Mouse (Mus musculus) intestine, embryonic 14.5 days (tissue): Measurements from ENCODE around the gene Kif16b. TPM values are rescaled to one million over a fixed set of nuclear protein-coding genes. Genes with fewer than 3 reads are reported as not detected.

Source experiments
- ATAC-seq: fragments of 200-750 bp; cut with Nextera tagmentation; replicated peaks from 2 replicates; pipeline ENCODE4 v1.8.0; 2017; ENCODE audit warnings: low read depth, moderate number of reproducible peaks, moderate TSS enrichment, moderate library complexity; ENCODE audit not compliant: low FRiP score, low TSS enrichment
- DNase-seq: peaks from one replicate; pipeline ENCODE4 v3.0.0-alpha.2; 2018; ENCODE audit warnings: low spot score
- H3K27ac ChIP-seq: fragments of 300-500 bp; sonication (generic); 2 replicates; pipeline ENCODE4 v1.5.1; 2014; ENCODE audit warnings: low read depth, mild to moderate bottlenecking, control low read depth
- H3K27me3 ChIP-seq: fragments of 300-500 bp; sonication (generic); replicated peaks from 2 replicates; pipeline ENCODE4 v1.6.1; 2014; ENCODE audit warnings: low read length, control low read depth; ENCODE audit not compliant: control insufficient read depth, insufficient read depth
- H3K36me3 ChIP-seq: fragments of 300-500 bp; sonication (generic); 2 replicates; pipeline ENCODE4 v1.6.1; 2014; ENCODE audit warnings: low read length, control low read depth; ENCODE audit not compliant: control insufficient read depth, insufficient read depth
- H3K4me1 ChIP-seq: fragments of 300-500 bp; sonication (generic); replicated peaks from 2 replicates; pipeline ENCODE4 v1.6.1; 2014; ENCODE audit warnings: low read length, control low read depth, mixed read lengths; ENCODE audit not compliant: control insufficient read depth, insufficient read depth
- H3K4me2 ChIP-seq: fragments of 300-500 bp; sonication (generic); 2 replicates; pipeline ENCODE4 v1.6.1; 2014; ENCODE audit warnings: low read length
- H3K4me3 ChIP-seq: fragments of 300-500 bp; sonication (generic); 2 replicates; pipeline ENCODE4 v1.5.1; 2014; ENCODE audit warnings: low read depth, low read length, control low read depth, mixed read lengths
- H3K9ac ChIP-seq: fragments of 300-500 bp; sonication (generic); 2 replicates; pipeline ENCODE4 v1.6.1; 2014; ENCODE audit warnings: mild to moderate bottlenecking, low read length
- H3K9me3 ChIP-seq: fragments of 300-500 bp; sonication (generic); 2 replicates; pipeline ENCODE4 v1.6.1; 2016; ENCODE audit warnings: low read length, control low read depth; ENCODE audit not compliant: control insufficient read depth
- WGBS: fragments of 180-500 bp; shearing (Covaris S2); extraction: QIAGEN DNeasy Blood & Tissue Kit; methylation state at CpG from one replicate; pipeline ENCODE4 v1.1.7; 2014; 5-methylcytosine and 5-hydroxymethylcytosine counted together
- polyA plus RNA-seq: library from polyadenylated mRNA; unstranded; fragments of >200 nt; fragmentation: Nextera tagmentation; extraction: Ambion mirVana; gene quantifications from 2 replicates; pipeline ENCODE4 v1.2.1, GENCODE M21; 2014

Kif16b gene
- polyA plus RNA-seq, 1 experiment from 2014 or later, result 12.7 TPM

DNA sequence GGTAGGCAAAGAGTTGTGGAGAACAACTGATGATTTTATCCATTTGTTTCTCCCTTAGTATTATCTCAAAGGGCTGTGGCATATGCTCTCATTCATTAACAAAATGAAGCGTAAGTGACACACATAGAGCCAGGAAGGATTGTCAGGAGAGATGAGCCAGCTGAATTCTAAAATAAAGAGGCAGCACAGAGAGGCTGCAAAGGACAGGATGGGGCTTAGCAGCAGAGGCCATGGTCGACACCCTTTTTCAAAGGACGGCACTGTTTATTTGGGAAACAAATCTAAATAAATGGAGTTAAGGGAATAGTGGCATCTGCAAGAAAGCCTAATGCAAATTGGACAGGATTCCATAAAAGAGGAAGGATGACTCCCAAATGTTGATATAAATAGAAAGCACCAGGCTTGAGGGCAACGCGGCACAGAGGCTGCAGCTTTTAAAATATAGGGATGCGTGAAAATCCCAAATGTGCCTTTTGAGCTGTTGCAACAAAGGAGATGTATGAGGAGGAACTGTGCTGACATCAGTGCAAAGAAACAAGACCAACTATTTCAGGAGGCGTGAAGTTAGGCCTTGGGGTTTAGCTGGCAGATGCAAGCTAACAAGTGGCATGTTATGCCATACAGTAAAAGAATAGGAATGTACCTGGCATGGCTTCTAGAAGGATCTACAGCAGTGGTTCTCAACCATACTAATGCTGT is 265.6 kb downstream of the Kif16b start:
- H3K4me1 ChIP-seq, result no peaks in the 10 kb centered on the region
- no peak overlapping the region for H3K4me2 ChIP-seq
- no peaks in the 10 kb centered on the region for H3K9me3 ChIP-seq
- H3K9ac ChIP-seq, result no peak overlapping the region
- 76% methylated on average over 7 of the region's 7 CpGs for WGBS
- DNase-seq (no peak), ATAC-seq (no peak)
- H3K4me3 ChIP-seq, result no peak overlapping the region
- no peaks in the 10 kb centered on the region for H3K27me3 ChIP-seq
- no peaks in the 10 kb centered on the region for H3K36me3 ChIP-seq
- no peak overlapping the region for H3K27ac ChIP-seq

DNA sequence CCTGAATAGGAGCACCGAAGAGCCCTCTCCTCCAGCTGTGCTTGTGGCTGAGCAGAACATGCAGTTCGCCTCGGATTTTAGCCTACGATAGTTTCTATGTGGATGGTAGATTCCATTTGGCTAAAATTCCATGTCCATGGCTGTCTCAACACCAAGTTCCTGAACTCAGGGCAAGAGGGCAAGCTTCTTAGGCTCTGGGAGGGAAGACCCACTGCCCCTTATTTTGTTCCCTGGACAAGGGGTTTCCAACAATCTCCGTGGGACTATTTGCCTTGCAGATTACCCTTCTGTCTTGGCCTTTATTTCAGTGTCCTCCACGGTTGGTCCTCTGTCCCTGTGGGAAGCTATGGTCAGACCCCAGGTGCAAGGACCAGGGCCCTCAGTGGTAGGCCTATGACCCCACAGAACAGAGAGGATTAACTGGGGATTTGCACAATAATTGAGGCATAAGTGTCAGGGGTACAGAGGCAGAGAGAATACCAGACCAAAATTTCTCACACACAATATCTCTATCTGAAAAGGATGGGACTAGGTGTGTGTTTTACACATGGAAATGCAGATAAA is 267.3 kb downstream of the Kif16b start:
- 81% methylated on average over 6 of the region's 6 CpGs for WGBS
- no peaks in the 10 kb centered on the region; the same call in 1 of the 2 replicates for H3K4me1 ChIP-seq
- H3K36me3 ChIP-seq, result no peaks in the 10 kb centered on the region
- ATAC-seq (no peak), DNase-seq (no peak)
- no peak overlapping the region for H3K27ac ChIP-seq
- H3K9ac ChIP-seq, result no peak overlapping the region
- no peak overlapping the region for H3K4me2 ChIP-seq
- H3K9me3 ChIP-seq, result no peaks in the 10 kb centered on the region
- H3K4me3 ChIP-seq, result no peak overlapping the region
- no peaks in the 10 kb centered on the region for H3K27me3 ChIP-seq

DNA sequence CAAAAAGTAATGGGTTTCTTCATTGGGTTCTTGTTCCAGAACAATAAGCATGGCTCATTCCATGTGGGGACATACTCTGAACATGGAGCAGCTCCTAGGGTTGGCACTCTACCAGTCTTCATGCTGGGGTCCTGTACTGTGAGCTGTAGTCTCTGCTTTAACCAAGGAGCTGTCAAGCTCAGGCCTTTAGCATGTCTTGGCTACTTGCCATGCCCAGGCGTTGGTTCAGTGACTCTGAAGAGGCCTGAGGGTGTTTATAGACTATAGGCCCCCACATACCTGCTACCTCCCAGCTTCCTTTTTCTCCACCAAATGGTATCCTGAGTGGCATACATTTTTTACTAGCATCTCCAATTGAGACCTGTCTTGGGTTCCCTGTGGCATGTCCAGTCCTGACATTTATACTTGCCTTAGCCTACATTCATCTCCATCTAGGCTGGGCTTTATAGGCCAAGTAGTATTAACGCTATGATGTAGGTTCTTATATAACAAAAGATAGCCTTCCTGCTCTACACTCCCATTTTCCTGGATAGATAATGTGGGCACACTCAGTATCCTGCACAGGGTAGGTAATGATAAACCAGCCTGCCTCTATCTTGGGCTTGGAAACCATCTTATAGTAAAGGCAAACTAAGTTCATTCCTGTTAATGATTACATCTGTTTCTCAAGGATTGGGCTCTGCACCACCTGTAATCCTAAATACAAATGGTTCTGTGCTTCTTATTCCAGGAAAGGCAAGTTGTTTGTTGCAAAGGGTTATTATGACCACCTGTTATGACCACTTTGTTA is 271.6 kb downstream of the Kif16b start:
- Histone ChIP-seq H3K4me3 (no peak overlapping the region), H3K4me2 (no peak overlapping the region), H3K9ac (no peak overlapping the region), H3K36me3 (no peaks in the 10 kb centered on the region), H3K27me3 (no peaks in the 10 kb centered on the region), H3K9me3 (no peaks in the 10 kb centered on the region), H3K27ac (no peak overlapping the region), H3K4me1 (no peaks in the 10 kb centered on the region; the same call in 1 of the 2 replicates)
- WGBS, result 76% methylated on average over 2 of the region's 2 CpGs
- DNase-seq (no peak), ATAC-seq (peak; percentile 69; the same call in 1 of the 2 replicates)

DNA sequence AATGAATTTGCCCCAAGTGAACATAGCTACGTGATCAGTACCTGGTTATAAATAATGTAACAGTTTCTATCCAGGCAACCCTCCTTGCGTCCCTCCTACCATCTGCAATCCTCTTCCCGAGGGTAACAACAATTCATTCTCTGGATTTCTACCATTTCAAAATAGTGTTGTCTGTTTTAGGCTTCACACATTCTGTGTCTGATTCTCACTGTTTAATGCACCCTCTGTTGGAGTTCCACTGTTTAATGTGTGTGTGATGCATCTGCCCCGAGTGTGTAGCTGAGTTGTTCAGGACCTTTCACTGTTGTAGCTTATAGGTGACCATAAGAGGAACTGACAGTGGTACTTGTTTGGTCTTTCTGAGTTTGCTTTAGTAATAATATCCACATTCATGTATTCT is 275.6 kb downstream of the Kif16b start:
- H3K4me1 ChIP-seq, result no peaks in the 10 kb centered on the region; the same call in 1 of the 2 replicates
- H3K4me2 ChIP-seq, result no peak overlapping the region
- H3K9ac ChIP-seq, result no peak overlapping the region
- H3K27me3 ChIP-seq, result no peaks in the 10 kb centered on the region
- no peak overlapping the region for H3K27ac ChIP-seq
- 85% methylated on average over 4 of the region's 4 CpGs for WGBS
- H3K9me3 ChIP-seq, result no peaks in the 10 kb centered on the region
- ATAC-seq (no peak), DNase-seq (no peak)
- H3K36me3 ChIP-seq, result no peaks in the 10 kb centered on the region
- no peak overlapping the region for H3K4me3 ChIP-seq

DNA sequence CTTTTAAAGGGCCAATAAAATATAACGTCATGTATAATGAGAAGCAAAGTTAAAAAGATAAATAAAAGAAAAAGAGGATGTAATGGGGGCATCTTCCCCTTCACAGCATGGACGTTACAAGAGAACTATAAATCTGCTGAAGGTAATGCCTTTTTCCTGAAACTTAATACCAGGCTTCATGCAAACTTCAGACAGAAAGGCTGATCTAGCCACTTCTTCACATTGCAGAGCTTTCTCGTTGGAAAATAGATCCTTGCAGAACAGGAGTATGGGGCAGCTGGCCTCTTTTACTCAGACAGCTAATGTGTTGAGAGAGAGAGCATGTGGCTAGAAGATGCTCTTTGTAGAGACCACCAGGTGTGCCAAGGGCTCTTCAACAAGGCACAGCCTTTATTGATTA is 276.2 kb downstream of the Kif16b start:
- H3K27me3 ChIP-seq, result no peaks in the 10 kb centered on the region
- 29% methylated on average over 3 of the region's 3 CpGs for WGBS

DNA sequence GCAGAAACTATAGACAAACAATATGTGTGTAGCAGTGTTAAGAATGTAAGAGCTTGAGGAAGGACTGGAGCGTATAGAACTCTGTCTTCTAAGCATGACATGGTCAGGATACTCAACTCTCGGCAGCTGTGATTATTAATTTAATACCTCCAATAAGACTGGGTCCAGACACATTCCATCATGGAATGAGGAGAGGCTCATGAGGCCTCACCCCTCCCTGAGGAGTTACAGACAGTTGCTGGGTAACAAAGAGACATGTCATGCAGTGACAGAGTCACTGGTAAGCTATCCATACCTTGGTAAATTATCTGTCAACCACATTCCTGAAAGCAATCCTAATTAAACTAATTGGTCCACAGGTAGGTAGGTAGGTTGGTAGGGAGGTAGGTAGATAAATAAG is 277.1 kb downstream of the Kif16b start:
- Histone ChIP-seq H3K27me3 (no peaks in the 10 kb centered on the region), H3K4me1 (no peaks in the 10 kb centered on the region), H3K4me3 (no peak overlapping the region), H3K9me3 (no peaks in the 10 kb centered on the region), H3K9ac (no peak overlapping the region), H3K36me3 (no peaks in the 10 kb centered on the region), H3K27ac (no peak overlapping the region), H3K4me2 (no peak overlapping the region)
- 69% methylated on average over 2 of the region's 2 CpGs for WGBS
- DNase-seq, result no peak
- ATAC-seq, result no peak

More for the DNA sequence above, 276.2 kb downstream of the Kif16b start:
- no peak overlapping the region for H3K4me3 ChIP-seq
- H3K27ac ChIP-seq, result no peak overlapping the region
- H3K9ac ChIP-seq, result no peak overlapping the region
- ATAC-seq, result no peak
- no peak overlapping the region for H3K4me2 ChIP-seq
- no peaks in the 10 kb centered on the region; the same call in 1 of the 2 replicates for H3K4me1 ChIP-seq
- DNase-seq, result no peak
- H3K36me3 ChIP-seq, result no peaks in the 10 kb centered on the region
- no peaks in the 10 kb centered on the region for H3K9me3 ChIP-seq

DNA sequence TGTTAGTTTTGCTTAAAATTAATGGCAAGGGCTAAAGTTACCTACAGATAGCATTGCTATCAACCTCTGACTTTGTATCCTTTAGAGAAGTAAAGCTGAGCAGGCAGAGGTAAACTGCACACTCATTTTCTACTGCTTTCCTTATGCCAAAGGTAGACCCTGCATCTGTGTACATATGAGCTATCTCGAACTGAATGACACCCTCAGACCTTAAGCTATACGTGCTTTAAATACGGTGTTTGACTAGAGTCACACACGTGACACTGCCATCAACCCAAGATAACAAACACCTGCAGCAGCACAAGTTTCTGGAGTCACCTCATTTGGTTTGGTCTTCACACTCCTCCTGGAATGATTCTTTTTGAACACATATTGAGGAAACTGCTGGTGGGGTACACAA is 280.2 kb downstream of the Kif16b start:
- Histone ChIP-seq H3K9me3 (no peaks in the 10 kb centered on the region), H3K9ac (no peak overlapping the region), H3K4me2 (no peak overlapping the region), H3K4me3 (no peak overlapping the region), H3K36me3 (no peaks in the 10 kb centered on the region), H3K27me3 (no peaks in the 10 kb centered on the region), H3K4me1 (no peaks in the 10 kb centered on the region), H3K27ac (no peak overlapping the region)
- 79% methylated on average over 4 of the region's 4 CpGs for WGBS
- DNase-seq, result no peak
- no peak for ATAC-seq

DNA sequence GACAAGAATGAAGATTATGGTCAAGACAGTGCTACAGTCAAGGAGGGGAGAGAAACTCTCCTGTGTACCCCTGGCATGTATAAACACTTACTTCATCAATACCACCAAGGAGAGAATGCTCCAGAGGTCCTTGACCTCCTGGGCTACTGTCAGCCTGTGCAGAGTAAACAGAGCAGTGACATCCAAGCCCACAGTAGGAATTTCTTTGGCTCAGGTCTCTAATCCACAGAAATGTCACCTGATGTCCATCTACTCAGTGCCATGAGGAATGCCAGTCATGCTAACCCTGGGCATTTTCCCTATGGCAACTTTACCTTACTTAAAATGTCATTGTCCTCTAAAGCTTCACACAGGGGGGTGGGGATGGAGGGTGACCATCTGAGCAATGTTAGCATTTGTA is 281.4 kb downstream of the Kif16b start:
- Histone ChIP-seq H3K4me3 (no peak overlapping the region), H3K9me3 (no peaks in the 10 kb centered on the region), H3K4me2 (no peak overlapping the region), H3K27ac (no peak overlapping the region), H3K9ac (no peak overlapping the region), H3K4me1 (no peaks in the 10 kb centered on the region), H3K36me3 (no peaks in the 10 kb centered on the region), H3K27me3 (no peaks in the 10 kb centered on the region)
- ATAC-seq, result no peak
- no peak for DNase-seq
